Mouse (Mus musculus): ENCODE results near the gene Rbm47. TPM values are rescaled to one million over a fixed set of nuclear protein-coding genes. Genes with fewer than 3 reads are reported as not detected.

Gene Rbm47
- total RNA-seq, 1 experiment from 2014 or later: 82.0 TPM

- no peak for DNase-seq
Observed at GRCm38 (mm10) chr5:66086304-66086703, 86.6 kb downstream of the Rbm47 start.

- DNase-seq: no peak
Observed at GRCm38 (mm10) chr5:66085478-66085877, 87.4 kb downstream of the Rbm47 start.

DNA sequence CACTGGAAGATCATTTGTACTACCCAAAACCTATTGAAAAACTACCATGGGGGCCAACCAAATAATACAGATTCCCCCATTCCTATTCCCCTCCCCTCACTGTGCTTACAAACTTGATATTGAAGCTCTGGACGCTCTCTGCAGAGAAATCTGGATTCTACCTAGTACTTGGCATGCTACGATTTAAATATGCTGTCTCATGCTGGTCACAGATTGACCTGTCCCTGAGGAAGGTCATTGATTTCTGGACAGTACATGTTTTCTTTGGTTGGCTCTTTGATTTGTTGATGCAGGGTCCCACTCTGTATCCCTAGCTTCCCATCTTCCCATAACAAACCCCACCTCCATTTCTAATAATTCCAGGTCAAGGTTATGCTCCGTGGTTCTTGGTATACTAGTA, 88.4 kb downstream of the Rbm47 start:
- DNase-seq: no peak

GRCm38 (mm10) chr5:66083350-66083749, 89.6 kb downstream of the Rbm47 start:
- DNase-seq: peak; percentile 87

DNA sequence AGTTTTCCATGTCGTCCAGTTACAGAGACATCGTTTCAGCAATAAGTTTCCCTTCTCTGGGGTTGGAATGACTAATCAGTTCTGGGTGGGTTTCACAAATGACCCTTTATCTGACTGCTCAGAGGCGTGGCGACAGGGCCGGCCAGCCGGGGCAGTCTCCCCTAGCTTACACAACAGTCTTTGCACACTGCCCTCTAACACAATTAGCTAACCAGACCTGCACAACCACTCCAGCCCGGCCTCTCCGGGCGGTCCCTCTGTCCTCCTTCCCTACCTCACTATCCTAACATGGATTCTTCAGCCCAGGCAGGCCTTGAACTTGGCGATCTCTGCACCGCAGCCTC, 90.7 kb downstream of the Rbm47 start:
- peak; percentile 65 for DNase-seq

- no peak for DNase-seq
Observed at GRCm38 (mm10) chr5:66081443-66082228, 91.3 kb downstream of the Rbm47 start.

DNA sequence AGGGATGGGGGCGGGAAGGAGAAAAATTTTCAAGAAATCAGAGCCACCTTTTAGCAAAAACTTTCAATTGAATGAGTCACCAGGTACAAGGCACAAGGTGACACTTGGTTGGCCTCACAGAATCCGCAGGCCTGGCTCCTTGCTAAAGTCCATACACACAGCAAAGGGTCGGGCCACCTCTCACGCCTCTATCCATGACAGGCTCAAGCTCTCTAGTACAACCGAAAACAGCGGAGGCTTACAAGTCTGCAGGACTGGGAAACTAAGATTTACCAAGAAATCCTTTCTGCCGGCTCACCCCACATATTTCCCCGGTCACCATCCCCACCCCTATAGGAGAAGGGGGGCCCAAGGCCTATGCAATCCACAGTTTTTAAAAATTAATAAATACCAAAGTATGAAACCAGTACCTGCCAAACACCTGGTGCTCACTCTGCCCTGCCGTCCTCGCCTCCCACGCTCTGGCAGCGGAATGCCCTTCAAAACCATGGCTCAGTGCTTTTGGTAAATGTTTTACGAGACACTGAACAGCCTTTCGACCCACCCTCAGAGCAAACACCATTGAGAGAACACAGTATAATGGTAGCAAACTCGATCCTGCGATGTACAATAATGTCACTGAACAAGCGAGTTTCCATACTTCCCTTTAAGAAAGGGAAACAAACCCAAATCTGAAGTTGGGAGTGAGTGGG, 92.2 kb downstream of the Rbm47 start:
- no peak for DNase-seq

GRCm38 (mm10) chr5:66079358-66080179, 93.3 kb downstream of the Rbm47 start:
- no peak for DNase-seq

GRCm38 (mm10) chr5:66078491-66079012, 94.4 kb downstream of the Rbm47 start:
- DNase-seq: no peak

- peak; percentile 90 for DNase-seq
Observed at GRCm38 (mm10) chr5:66077416-66077815, 95.5 kb downstream of the Rbm47 start.

DNA sequence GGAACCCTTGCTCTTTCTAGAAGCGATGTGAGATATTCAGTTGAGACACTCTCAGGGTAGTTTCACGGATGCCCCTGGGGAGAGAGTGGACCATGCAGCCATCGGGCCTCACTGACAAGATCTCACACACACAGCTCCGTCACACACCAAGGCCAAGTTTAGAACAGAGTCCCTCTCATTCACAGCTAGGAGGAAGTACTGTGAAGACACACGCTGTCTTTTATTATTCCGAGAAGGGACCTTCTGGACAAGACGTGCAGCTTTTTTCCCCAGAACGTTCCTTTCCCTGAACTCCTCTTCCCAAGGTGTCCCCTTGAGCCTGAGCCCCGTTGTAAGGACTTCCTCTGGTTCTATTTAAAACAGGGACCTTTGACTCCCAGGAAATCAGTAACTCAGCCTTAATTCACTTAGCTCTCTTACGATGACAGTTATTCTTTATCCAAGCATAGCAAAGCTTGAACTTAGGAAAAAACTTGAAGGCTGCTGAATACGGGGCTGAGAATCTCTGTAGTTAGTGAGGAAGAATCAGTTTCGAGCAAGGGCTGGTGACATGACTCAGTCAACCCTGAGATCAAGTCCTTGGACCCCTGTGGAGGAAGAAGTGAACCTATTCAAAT, 96.1 kb downstream of the Rbm47 start:
- no peak for DNase-seq

DNA sequence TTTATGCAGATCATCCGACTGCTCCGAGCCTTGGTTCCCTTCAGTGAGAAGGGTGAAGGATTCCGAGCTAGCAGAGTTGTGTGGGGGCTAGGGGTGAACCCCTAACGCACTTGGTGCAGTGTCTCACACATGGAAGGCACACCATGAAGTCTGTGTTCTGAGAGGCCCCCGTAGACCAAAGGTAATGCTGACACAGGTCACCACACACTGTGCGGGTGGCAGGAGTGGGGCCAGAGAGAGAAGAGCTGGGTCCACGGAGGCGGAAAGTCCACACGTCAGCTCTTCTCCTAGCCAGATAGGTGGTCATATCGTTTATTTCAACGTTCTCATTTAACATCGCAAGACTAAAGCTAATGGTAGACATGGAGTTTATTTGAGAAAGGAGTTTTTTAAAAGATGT, 97.0 kb downstream of the Rbm47 start:
- no peak for DNase-seq

GRCm38 (mm10) chr5:66075032-66075488, 97.9 kb downstream of the Rbm47 start:
- peak; percentile 37 for DNase-seq

- no peak for DNase-seq
Observed at GRCm38 (mm10) chr5:66074235-66074634, 98.7 kb downstream of the Rbm47 start.

DNA sequence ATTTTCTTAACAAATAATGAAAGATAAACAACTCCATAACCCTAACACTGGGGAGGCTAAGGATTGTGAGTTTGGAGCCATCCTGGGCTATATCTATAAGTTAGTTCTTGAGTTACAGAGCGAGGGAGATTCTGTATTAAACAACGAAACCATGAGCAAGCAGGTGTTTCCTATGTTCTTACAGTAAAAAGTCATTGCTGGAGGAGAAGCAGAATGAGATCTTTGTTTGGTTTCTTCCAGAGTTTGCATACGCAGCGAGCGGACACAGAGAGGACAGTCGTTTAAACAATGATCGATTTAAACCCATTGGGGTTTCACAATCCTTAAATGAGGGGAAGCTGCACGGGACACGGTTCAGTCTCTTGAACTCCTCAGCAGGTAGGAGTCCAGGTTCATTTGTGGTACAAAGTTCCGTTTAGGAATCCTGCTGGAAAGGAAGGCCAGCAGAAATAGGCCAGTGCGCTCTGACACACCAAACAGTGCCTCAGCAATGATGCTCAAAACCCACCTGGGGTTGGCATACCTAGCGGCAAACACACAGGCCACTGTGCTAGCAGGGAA, 99.2 kb downstream of the Rbm47 start:
- DNase-seq: no peak

- no peak for DNase-seq
Observed at GRCm38 (mm10) chr5:66071722-66072121, 101.2 kb downstream of the Rbm47 start.

GRCm38 (mm10) chr5:66070350-66070749, 102.6 kb downstream of the Rbm47 start:
- DNase-seq: no peak

DNA sequence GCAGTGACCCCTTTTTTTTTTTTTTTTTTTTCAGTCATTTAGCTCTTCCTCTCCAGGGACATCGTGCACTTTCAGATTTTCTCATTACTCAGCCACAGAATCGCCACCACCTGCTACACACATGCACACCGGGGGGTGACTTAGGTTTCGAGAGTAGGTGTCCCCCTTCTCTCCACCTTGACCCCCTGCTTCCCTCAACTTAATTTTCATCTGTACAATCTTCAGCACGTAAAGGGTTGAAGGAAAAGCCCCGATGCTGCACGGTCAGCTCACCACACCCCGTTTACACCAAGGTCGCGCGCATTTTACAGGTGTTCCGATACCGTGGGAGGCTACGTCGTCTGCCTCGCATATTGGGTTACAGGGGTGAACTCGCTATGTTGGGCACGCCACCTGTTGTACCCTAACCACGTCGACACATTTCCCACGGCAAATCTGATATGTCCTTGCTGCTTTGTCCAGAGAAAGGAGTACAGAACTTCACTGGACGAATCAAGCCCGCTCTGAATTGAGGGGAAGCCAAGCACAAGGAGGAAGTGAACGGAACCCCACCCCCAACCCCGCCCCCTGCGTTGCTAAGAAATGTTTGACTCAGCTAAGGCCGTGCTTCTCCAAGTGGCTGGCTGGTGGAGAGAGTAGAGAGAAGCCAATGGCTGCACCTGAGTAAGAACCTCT, 103.3 kb downstream of the Rbm47 start:
- DNase-seq: peak; percentile 83

- no peak for DNase-seq
Observed at GRCm38 (mm10) chr5:66069133-66069469, 103.8 kb downstream of the Rbm47 start.

DNA sequence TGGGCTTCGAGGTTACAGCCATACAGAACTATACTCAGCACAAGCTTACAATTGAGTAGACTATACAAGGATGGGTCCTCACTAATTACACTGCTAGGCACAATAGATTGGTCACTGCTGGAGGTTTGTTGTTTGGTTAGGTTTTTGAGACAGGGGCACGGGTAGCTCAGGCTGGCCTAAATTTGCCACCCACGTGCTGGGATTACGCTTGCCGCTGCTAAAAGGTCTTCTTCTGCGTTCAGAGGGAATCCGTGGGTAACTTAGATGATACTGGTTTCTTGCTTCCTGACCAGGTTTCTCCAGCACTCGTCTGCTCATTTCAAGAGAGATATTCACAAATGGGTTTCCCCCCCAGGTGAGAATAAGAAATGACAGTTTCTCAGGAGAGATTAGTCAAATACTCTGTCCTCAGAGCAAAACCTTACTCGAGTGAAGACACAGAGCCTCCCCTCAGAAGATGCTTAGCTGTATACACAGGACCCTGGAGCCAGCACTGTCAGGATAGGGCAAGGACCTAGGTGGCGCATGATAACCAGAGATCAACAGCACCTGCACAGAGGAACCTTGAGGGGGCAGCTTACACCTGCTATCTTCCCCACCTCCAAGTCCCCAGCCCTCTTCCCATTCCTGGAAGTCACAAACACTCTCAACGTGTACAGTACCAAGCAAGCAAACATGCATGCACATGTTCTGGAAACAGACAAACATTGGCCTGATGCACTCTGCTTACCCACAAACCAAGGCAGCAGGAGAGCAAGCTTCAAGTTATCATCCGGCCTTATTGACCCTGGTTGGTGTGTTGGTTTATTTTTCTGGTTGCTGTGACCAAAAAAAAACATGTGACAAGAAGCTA, 104.6 kb downstream of the Rbm47 start:
- no peak for DNase-seq
